Mouse (Mus musculus): ENCODE results near the gene Lst1. TPM values are rescaled to one million over a fixed set of nuclear protein-coding genes. Genes with fewer than 3 reads are reported as not detected.

The Lst1 gene
- total and polyA plus RNA-seq, 2 experiments from 2014 or later = 7.8 to 26.7 TPM

GRCm38 (mm10) chr17:35204494-35205379 lies 16.5 kb upstream of the Lst1 start, which contains the start of gene Lta:
Gene Lta (minus strand): TSS chr17:35205351.
- no peaks in the 10 kb centered on the region for H3K36me3 ChIP-seq (ENCODE audit: insufficient read depth, low read length)
- no peak within 1 kb of the TSS for H3K27ac ChIP-seq (ENCODE audit: low read depth, low read length)
- no peak within 1 kb of the TSS for H3K4me2 ChIP-seq (ENCODE audit: low read depth, low read length, poor library complexity, severe bottlenecking)
- H3K4me3 ChIP-seq (ENCODE audit: low read depth, low read length) = no peak within 1 kb of the TSS
- ATAC-seq (ENCODE audit: low FRiP score) = no peak
- H3K9me3 ChIP-seq (ENCODE audit: low read length) = no peaks in the 10 kb centered on the region
- H3K9ac ChIP-seq (replicated peaks; ENCODE audit: low read length, poor library complexity, severe bottlenecking) = no peak within 1 kb of the TSS
- peaks cover 6% of the 10 kb centered on the region; the same call in 1 of the 2 replicates for H3K27me3 ChIP-seq (ENCODE audit: insufficient read depth, low read length)
- no peak for TF ChIP-seq CTCF (IDR thresholded peaks at IDR 0.05)
- 31% methylated on average over 20 of the region's 20 CpGs for WGBS
- H3K4me1 ChIP-seq (ENCODE audit: insufficient read depth, low read length) = no peaks in the 10 kb centered on the region
- no peak for DNase-seq (ENCODE audit: low spot score)

GRCm38 (mm10) chr17:35202442-35202841 lies 14.2 kb upstream of the Lst1 start:
- Histone ChIP-seq H3K27ac (ENCODE audit: low read depth, low read length) (no peak overlapping the region), H3K36me3 (ENCODE audit: insufficient read depth, low read length) (no peaks in the 10 kb centered on the region), H3K27me3 (ENCODE audit: insufficient read depth, low read length) (peaks cover 6% of the 10 kb centered on the region; the same call in 1 of the 2 replicates), H3K9me3 (ENCODE audit: low read length) (no peaks in the 10 kb centered on the region), H3K9ac (replicated peaks; ENCODE audit: low read length, poor library complexity, severe bottlenecking) (no peak overlapping the region), H3K4me3 (ENCODE audit: low read depth, low read length) (no peak overlapping the region), H3K4me1 (ENCODE audit: insufficient read depth, low read length) (no peaks in the 10 kb centered on the region), H3K4me2 (ENCODE audit: low read depth, low read length, poor library complexity, severe bottlenecking) (no peak overlapping the region)
- ATAC-seq (ENCODE audit: low FRiP score) = no peak
- DNase-seq (ENCODE audit: low spot score) = no peak
- no peak for TF ChIP-seq CTCF (IDR thresholded peaks at IDR 0.05)
- 85% methylated on average over 4 of the region's 4 CpGs for WGBS

GRCm38 (mm10) chr17:35201787-35202186 lies 13.5 kb upstream of the Lst1 start, which contains the start of gene Tnf:
Gene Tnf (minus strand): TSS chr17:35202007.
- no peak within 1 kb of the TSS for H3K9ac ChIP-seq (replicated peaks; ENCODE audit: low read length, poor library complexity, severe bottlenecking)
- H3K4me2 ChIP-seq (ENCODE audit: low read depth, low read length, poor library complexity, severe bottlenecking) = no peak within 1 kb of the TSS
- ATAC-seq (ENCODE audit: low FRiP score) = no peak
- no peaks in the 10 kb centered on the region for H3K36me3 ChIP-seq (ENCODE audit: insufficient read depth, low read length)
- H3K27ac ChIP-seq (ENCODE audit: low read depth, low read length) = no peak within 1 kb of the TSS
- H3K4me1 ChIP-seq (ENCODE audit: insufficient read depth, low read length) = no peaks in the 10 kb centered on the region
- DNase-seq (ENCODE audit: low spot score) = no peak
- no peak within 1 kb of the TSS for H3K4me3 ChIP-seq (ENCODE audit: low read depth, low read length)
- H3K9me3 ChIP-seq (ENCODE audit: low read length) = no peaks in the 10 kb centered on the region
- WGBS = 53% methylated on average over 13 of the region's 13 CpGs
- no peak for TF ChIP-seq CTCF (IDR thresholded peaks at IDR 0.05)
- H3K27me3 ChIP-seq (ENCODE audit: insufficient read depth, low read length) = peaks cover 6% of the 10 kb centered on the region; the same call in 1 of the 2 replicates

- no peak overlapping the region for H3K4me3 ChIP-seq (ENCODE audit: low read depth, low read length)
- no peak for TF ChIP-seq CTCF (IDR thresholded peaks at IDR 0.05)
- no peak overlapping the region for H3K9ac ChIP-seq (replicated peaks; ENCODE audit: low read length, poor library complexity, severe bottlenecking)
- no peak overlapping the region for H3K27ac ChIP-seq (ENCODE audit: low read depth, low read length)
- DNase-seq (ENCODE audit: low spot score) (no peak), ATAC-seq (ENCODE audit: low FRiP score) (no peak)
- H3K4me2 ChIP-seq (ENCODE audit: low read depth, low read length, poor library complexity, severe bottlenecking) = no peak overlapping the region
- H3K4me1 ChIP-seq (ENCODE audit: insufficient read depth, low read length) = no peaks in the 10 kb centered on the region
- no peaks in the 10 kb centered on the region for H3K9me3 ChIP-seq (ENCODE audit: low read length)
- peaks cover 6% of the 10 kb centered on the region; the same call in 1 of the 2 replicates for H3K27me3 ChIP-seq (ENCODE audit: insufficient read depth, low read length)
- H3K36me3 ChIP-seq (ENCODE audit: insufficient read depth, low read length) = no peaks in the 10 kb centered on the region
- 82% methylated on average over 11 of the region's 11 CpGs for WGBS
Measured at GRCm38 (mm10) chr17:35201128-35201527, 12.9 kb upstream of the Lst1 start.

- H3K4me3 ChIP-seq (ENCODE audit: low read depth, low read length) = no peak overlapping the region
- no peak for TF ChIP-seq CTCF (IDR thresholded peaks at IDR 0.05)
- H3K27me3 ChIP-seq (ENCODE audit: insufficient read depth, low read length) = peaks cover 6% of the 10 kb centered on the region; the same call in 1 of the 2 replicates
- no peak overlapping the region for H3K4me2 ChIP-seq (ENCODE audit: low read depth, low read length, poor library complexity, severe bottlenecking)
- H3K36me3 ChIP-seq (ENCODE audit: insufficient read depth, low read length) = no peaks in the 10 kb centered on the region
- WGBS = 87% methylated on average over 11 of the region's 11 CpGs
- DNase-seq (ENCODE audit: low spot score) (no peak), ATAC-seq (ENCODE audit: low FRiP score) (no peak)
- no peaks in the 10 kb centered on the region for H3K9me3 ChIP-seq (ENCODE audit: low read length)
- no peak overlapping the region for H3K9ac ChIP-seq (replicated peaks; ENCODE audit: low read length, poor library complexity, severe bottlenecking)
- H3K4me1 ChIP-seq (ENCODE audit: insufficient read depth, low read length) = no peaks in the 10 kb centered on the region
- H3K27ac ChIP-seq (ENCODE audit: low read depth, low read length) = no peak overlapping the region
Measured at GRCm38 (mm10) chr17:35200398-35200797, 12.2 kb upstream of the Lst1 start.

- Histone ChIP-seq H3K36me3 (ENCODE audit: insufficient read depth, low read length) (no peaks in the 10 kb centered on the region), H3K9me3 (ENCODE audit: low read length) (no peaks in the 10 kb centered on the region), H3K4me2 (ENCODE audit: low read depth, low read length, poor library complexity, severe bottlenecking) (no peak overlapping the region), H3K27ac (ENCODE audit: low read depth, low read length) (no peak overlapping the region), H3K4me1 (ENCODE audit: insufficient read depth, low read length) (no peaks in the 10 kb centered on the region), H3K27me3 (ENCODE audit: insufficient read depth, low read length) (peaks cover 20% of the 10 kb centered on the region), H3K9ac (replicated peaks; ENCODE audit: low read length, poor library complexity, severe bottlenecking) (no peak overlapping the region), H3K4me3 (ENCODE audit: low read depth, low read length) (no peak overlapping the region)
- 41% methylated on average over 8 of the region's 8 CpGs for WGBS
- TF ChIP-seq CTCF (IDR thresholded peaks at IDR 0.05) = no peak
- no peak for ATAC-seq (ENCODE audit: low FRiP score)
- no peak for DNase-seq (ENCODE audit: low spot score)
Measured at GRCm38 (mm10) chr17:35198946-35199345, 10.7 kb upstream of the Lst1 start.
